Mouse (Mus musculus) sigmoid colon, adult 10 weeks (tissue): ENCODE measurements around the gene Map4k2. TPM values are rescaled to one million over a fixed set of nuclear protein-coding genes. Genes with fewer than 3 reads are reported as not detected.

Experiments used
- polyA plus RNA-seq: library from polyadenylated mRNA; stranded (reverse); fragments of 350-450 nt; fragmentation: Illumina TruSeq; extraction: RNeasy Lipid Tissue Mini Kit (QIAGEN cat#74804); gene quantifications from one replicate; pipeline ENCODE4 v1.2.3, GENCODE M21; 2014; ENCODE audit warnings: low read depth, low replicate concordance

Gene Map4k2
- polyA plus RNA-seq = 6.6 TPM

DNA sequence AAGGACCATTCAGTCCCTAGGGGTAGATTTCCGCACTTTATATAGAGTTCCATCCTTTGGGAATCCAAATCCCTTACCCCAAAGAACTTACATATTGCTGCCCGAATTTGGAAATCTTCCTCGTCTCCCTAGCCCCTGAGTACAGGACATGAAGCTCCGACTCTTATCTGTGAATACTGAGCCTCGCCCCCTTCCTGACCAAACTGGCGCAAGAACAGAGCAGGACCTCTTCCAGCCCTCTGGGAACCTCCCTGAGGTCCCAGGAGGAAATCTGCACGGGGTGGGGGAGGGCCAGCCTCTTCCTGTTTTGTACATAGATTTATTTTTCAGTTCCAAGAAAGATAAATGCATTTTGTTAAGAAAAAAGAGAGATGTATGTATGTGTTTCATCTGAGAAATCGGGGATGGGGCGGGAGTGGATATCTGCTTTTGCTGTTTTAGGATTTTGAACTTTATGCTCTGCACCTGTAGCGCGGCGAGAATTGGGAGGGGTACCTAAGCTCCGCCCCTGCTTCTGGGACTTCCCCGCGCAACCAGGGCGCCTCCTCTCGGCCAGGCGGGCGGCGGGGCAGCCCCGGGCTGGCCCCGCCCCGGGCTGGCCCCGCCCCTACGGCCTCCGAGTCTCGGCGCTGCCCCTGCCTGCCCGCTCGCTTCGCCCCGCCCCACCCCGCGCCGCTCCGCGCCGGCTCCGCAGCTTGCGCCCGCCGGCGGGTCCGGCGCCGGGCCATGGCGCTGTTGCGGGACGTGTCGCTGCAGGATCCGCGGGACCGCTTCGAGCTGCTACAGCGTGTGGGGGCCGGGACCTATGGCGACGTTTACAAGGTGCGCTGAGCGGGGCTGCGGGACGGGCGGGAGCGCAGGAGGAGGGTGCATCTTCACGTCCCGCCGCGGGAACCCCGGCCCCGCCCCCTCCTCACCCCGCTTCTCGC is at the start of gene Map4k2:
Gene Map4k2, plus strand, starts transcription at position 612 of the 929 bp plus-strand sequence.

GRCm38 (mm10) chr19:6306137-6306551 is 34.8 kb upstream of the Map4k2 start, which contains the start of gene Cdc42bpg:
TSS of gene Cdc42bpg (plus strand) at chr19:6306456.

DNA sequence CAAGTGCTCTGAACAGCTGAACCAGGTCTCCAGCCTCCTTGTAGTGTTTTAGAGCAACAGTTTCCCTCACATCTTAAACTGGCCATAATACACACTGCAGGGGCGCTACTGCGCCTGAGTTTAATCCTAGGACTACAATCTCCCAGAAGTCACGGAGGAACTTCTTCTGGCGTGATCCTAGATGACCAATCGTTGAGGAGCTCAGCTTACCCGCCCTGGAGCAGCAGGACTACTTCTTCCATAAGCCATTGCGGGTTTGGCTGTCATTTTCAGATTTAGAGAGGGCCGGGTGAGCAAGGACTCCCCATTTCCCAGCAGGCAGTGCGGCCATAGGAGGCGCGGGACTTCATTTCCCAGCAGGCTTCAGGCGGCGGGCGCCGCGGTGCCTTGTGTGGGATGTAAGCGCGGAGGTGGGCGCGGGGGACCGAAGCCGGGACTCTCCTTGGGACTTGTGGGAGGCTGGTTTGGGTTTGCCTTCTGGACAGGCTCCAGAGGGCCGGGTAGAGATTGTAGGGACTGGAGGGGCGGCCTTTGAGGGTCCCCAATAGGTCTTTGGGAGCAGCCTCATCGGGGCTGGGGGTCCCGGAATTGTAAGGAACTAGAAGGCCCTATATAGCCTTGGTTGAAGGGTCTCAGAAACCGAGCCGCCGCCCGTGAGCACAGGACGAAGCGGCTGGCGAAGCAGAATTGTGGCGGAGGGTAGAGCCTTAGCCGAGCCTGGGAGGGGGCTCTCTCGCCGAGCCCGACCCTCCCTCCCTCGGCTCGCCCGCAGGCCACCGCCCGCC is 6.1 kb upstream of the Map4k2 start, which contains the start of gene Men1:
Gene Men1, plus strand, starts transcription at position 307 of the 785 bp plus-strand sequence.

DNA sequence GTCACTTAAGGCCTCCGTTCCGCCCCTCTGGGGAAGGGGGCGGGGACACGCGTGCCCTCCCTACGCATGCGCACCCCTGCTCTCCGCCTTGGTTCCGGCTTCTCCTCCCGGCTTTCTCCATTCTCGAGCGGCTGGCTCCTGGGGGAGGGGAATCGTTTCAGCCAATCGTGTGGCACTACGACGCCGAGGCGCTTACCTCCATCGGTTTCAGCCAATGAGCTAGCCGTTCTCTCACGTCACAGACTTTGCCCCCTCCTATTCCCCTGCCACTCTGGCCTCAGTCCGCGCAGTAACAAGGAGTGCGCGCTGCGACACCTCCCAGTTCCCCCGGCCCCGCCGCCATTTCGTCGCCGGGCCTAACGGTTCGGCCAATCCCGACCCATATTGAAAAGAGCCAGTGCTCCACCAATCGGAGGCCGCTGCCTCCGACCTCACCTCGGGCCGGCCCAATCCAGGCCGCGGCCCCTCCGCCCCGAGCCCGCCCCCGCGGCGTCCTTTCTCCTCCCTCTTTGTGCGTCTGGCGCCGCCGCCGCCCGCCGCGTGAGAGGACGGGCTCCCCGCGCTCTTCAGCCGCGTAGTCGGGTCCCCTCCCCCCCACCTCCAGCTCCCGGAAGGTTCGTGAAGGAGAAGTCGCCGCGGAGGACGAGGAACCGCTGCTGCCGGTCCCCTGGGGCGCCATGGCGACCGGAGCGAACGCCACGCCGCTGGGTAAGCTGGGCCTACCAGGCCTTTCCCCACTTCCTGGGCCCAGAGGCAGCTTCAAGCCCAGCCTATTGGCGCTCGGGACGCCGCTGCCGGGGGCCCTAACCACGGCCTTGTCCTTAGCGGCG is 22.7 kb downstream of the Map4k2 start, which contains the start of gene Sf1:
Gene Sf1, plus strand, starts transcription at position 280 of the 830 bp plus-strand sequence.

DNA sequence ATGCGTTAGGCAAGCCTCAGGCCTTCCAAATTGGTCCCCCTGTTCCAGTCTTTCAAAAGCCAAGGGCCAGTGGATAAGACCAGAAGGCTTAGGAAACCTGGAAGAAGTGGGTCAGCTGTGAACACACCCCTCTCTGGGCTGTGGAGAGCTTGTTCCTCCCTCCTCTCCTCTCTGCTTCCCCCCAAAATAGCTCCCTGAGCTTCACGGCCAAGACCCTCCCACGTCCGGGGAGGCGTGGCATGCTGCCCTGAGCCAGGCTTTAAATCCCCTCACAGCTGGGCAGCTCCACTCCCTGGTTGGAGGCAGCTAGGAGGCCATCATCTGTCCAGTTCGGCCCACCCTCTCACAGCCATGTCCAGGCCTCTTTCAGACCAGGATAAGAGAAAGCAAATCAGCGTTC is 43.2 kb downstream of the Map4k2 start, which contains the start of gene Pygm:
Gene Pygm, plus strand, starts transcription at position 272 of the 400 bp plus-strand sequence.

DNA sequence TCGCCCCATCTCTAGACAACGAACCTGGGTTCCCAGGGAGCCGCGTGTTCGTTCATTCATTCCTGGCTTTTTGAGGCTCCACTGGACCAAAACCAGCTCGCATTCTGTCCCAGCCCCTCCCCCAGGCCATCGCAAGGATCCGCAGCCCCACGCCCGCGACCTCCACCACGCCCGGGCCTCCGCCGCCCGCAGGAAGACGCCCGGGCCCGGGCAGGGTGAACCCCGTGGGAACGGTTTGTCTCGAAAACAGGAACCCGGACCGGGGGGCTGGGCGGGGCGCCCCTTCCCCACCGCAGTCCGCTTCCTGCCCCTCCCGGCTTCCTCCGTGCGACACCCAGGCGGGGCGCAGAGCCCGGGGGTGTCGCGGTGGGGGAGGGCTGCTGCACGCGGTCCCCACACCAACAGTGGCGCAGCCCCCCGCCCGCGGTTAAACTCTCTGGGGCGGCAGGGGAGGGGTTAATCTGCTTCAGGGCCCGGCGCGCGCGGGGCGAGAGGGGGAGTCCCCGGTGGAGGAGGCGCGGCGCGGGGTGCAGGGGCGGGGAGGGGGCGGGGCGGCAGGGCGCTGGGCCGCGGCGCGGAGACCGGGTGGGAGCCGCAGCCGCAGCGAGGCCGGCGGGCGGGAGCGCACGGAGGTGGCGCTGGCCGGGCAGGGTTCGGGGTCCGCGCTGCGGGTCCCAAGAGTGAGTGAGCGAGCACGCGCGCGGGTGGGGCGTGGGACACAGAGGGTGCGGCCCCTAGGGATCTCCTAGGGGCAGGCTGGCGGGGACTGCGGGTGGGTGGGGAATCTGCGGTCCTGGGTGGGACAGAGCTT is 58.6 kb downstream of the Map4k2 start, which contains the start of gene Rasgrp2:
Gene Rasgrp2, plus strand, starts transcription at position 56 of the 811 bp plus-strand sequence.

Other genes with a start within 250 kb of the Map4k2 start
- gene AC131692.1, start 246.7 kb upstream of the Map4k2 start, polyA plus RNA-seq = not detected
- gene Naaladl1, start 235.4 kb upstream of the Map4k2 start, polyA plus RNA-seq = 1.5 TPM
- 0.82 TPM for gene Sac3d1, start 222.5 kb upstream of the Map4k2 start, polyA plus RNA-seq
- gene Snx15, start 212.8 kb upstream of the Map4k2 start, polyA plus RNA-seq = 6.2 TPM
- 1.2 TPM for gene Batf2, start 200.2 kb upstream of the Map4k2 start, polyA plus RNA-seq
- gene Arl2, start 199.6 kb upstream of the Map4k2 start, polyA plus RNA-seq = 3.0 TPM
- gene Majin, start 156.7 kb upstream of the Map4k2 start, polyA plus RNA-seq = not detected
- gene Gpha2, start 114.8 kb upstream of the Map4k2 start, polyA plus RNA-seq = not detected
- gene Ppp2r5b, start 105.3 kb upstream of the Map4k2 start, polyA plus RNA-seq = 0.50 TPM
- 0.32 TPM for gene Atg2a, start 99.5 kb upstream of the Map4k2 start, polyA plus RNA-seq
- gene Ehd1, start 64.4 kb upstream of the Map4k2 start, polyA plus RNA-seq = 8.5 TPM
- gene Cdc42bpg, start 34.7 kb upstream of the Map4k2 start, polyA plus RNA-seq = 7.5 TPM
- 4.4 TPM for gene Men1, start 6.2 kb upstream of the Map4k2 start, polyA plus RNA-seq
- gene Sf1, start 22.6 kb downstream of the Map4k2 start, polyA plus RNA-seq = 156 TPM
- 4.2 TPM for gene Pygm, start 43.3 kb downstream of the Map4k2 start, polyA plus RNA-seq
- 4.7 TPM for gene Rasgrp2, start 58.2 kb downstream of the Map4k2 start, polyA plus RNA-seq
- 0.16 TPM for gene Nrxn2, start 77.6 kb downstream of the Map4k2 start, polyA plus RNA-seq
- gene Slc22a12, start 201.9 kb downstream of the Map4k2 start, polyA plus RNA-seq = not detected